Mouse (Mus musculus) myocyte (in vitro differentiated cells): ENCODE measurements at regions not wholly inside any gene's neighbourhood (a gene's known extent, or its start where the extent isn't known, plus 50 kb on each side); places are given as distances from the start of the nearest gene placed in this dataset.

Experiments used
- MAX ChIP-seq: IDR thresholded peaks from one replicate; pipeline ENCODE4 v1.6.1; 2011; ENCODE audit warnings: low read depth, mild to moderate bottlenecking, control low read depth
- POLR2A ChIP-seq: IDR thresholded peaks from one replicate; pipeline ENCODE4 v1.6.1; 2011; ENCODE audit warnings: low read depth, mild to moderate bottlenecking, control low read depth, moderate library complexity; ENCODE audit not compliant: insufficient read length
- POLR2AphosphoS2 ChIP-seq: IDR thresholded peaks from one replicate; pipeline ENCODE4 v1.6.1; 2011; ENCODE audit warnings: low read depth, control low read depth; ENCODE audit not compliant: insufficient read length
- REST ChIP-seq: IDR thresholded peaks from one replicate; pipeline ENCODE4 v1.6.1; 2011; ENCODE audit warnings: mild to moderate bottlenecking, control low read depth, moderate library complexity; ENCODE audit not compliant: insufficient read depth, insufficient read length
- TCF12 ChIP-seq: IDR thresholded peaks from one replicate; pipeline ENCODE4 v1.6.1; 2011; ENCODE audit warnings: mild to moderate bottlenecking, control low read depth; ENCODE audit not compliant: poor library complexity, insufficient read depth, severe bottlenecking

- TF ChIP-seq POLR2A, result no peak
- no peak for TF ChIP-seq POLR2AphosphoS2
- TF ChIP-seq TCF12, result no peak
- TF ChIP-seq MAX, result no peak
- no peak for TF ChIP-seq REST
Measured at GRCm38 (mm10) chr3:50999745-51000144, 224.5 kb upstream of the Noct start.
